Mouse (Mus musculus) E14TG2a.4 (cell line): ENCODE data around the gene Alk.

Source experiments
- CTCF ChIP-seq: conservative IDR thresholded peaks from 2 replicates; pipeline ENCODE4 v1.5.1; 2014; ENCODE audit warnings: low read length
- NANOG ChIP-seq: IDR thresholded peaks from 2 replicates; pipeline ENCODE4 v1.6.1; 2014; ENCODE audit warnings: borderline replicate concordance, low read length, mixed read lengths
- POU5F1 ChIP-seq: IDR thresholded peaks from 2 replicates; pipeline ENCODE4 v1.6.1; 2014; ENCODE audit warnings: low read length, borderline replicate concordance

DNA sequence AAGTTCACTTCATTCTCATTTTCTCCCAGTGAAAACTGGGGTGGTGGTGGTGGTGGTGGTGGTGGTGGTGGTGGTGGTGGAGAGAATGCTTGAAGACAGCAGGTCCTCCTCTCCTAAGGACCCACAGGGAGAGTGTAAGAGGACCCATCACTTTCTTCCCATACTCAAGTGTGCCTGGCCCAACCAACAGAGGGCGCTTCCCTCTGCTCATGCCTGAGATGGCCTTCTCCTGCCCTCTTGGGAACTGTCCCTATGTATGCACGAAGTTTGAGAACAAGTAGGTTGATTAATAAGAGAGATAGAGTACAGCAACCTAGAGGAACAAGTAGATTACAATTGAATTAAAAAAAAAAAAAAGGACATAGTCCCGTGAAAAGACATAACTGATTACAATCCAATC lies 695.3 kb downstream of the Alk start:
- TF ChIP-seq CTCF = no peak
- no peak for TF ChIP-seq NANOG
- TF ChIP-seq POU5F1 = no peak
